10 mouse cellular contexts compared by ENCODE assay signal in genomic region chr2:17841963-17842362, GRCm38 (mm10).
DNase-seq lines count a peak whose midpoint lies in the region; ATAC-seq lines count a peak whose summit lies in the region.
"Had no signal": no experiment of that assay in that cellular context is flagged by ENCODE, and none has a peak within 500 bp of the region (broad histone marks: within the 10 kb centered on the region; RNA-seq: fewer than 3 reads in every experiment).

No protein-coding gene starts in this region.

- no peak overlapping the region for H3K4me2 ChIP-seq in lung, embryonic 15.5 days

- H3K9ac ChIP-seq in lung, embryonic 15.5 days = no peak overlapping the region

- H3K9me3 ChIP-seq in lung, embryonic 15.5 days = no peaks in the 10 kb centered on the region
- H3K9me3 ChIP-seq: megakaryocyte, embryonic 14.5 days had no signal

- no peak for ATAC-seq in lung, embryonic 15.5 days (ENCODE audit: borderline replicate concordance, extremely low read depth, low FRiP score, low TSS enrichment)
- no peak for ATAC-seq in granulocyte monocyte progenitor cell, adult 5-6 weeks (replicated peaks; ENCODE audit: poor library complexity, severe bottlenecking)

- no peaks in the 10 kb centered on the region for H3K36me3 ChIP-seq in lung, embryonic 15.5 days

- no peak overlapping the region for H3K4me3 ChIP-seq in lung, embryonic 15.5 days
- H3K4me3 ChIP-seq: megakaryocyte, embryonic 14.5 days had no signal

- no peaks in the 10 kb centered on the region for H3K27me3 ChIP-seq in lung, embryonic 15.5 days
- H3K27me3 ChIP-seq: megakaryocyte, embryonic 14.5 days had no signal

- 41% methylated on average over 3 of the region's 3 CpGs for WGBS in lung, embryonic 15.5 days

- DNase-seq in adrenal gland, postnatal 36 days = peak; percentile 13 to 16
- DNase-seq in adrenal gland, adult 8-10 months = no peak
- DNase-seq in kidney, postnatal 14 days = peak; percentile 26
- DNase-seq in kidney, adult 11 months = no peak
- DNase-seq in ZHBTc4 (ENCODE audit: low read depth, low spot score) = peak; percentile 31
- no peak for DNase-seq in thymus, postnatal 4 days
- DNase-seq: gastrocnemius, postnatal 10 days had no signal

- H3K27ac ChIP-seq in lung, embryonic 15.5 days = 0 out of 2 replicates have a peak overlapping the region, but pooled peaks have one; percentile 43

- H3K4me1 ChIP-seq in lung, embryonic 15.5 days = peaks cover 19% of the 10 kb centered on the region
- H3K4me1 ChIP-seq: megakaryocyte, embryonic 14.5 days had no signal

Comparison
In these comparisons a context has a peak if more than half of its experiments do, and no peak if none do; other contexts are left out.
1. DNase-seq: peak in adrenal gland, postnatal 36 days (2 of 2), kidney, postnatal 14 days (single experiment) and ZHBTc4 (single experiment); none in adrenal gland, adult 8-10 months (single experiment), kidney, adult 11 months (single experiment) and thymus, postnatal 4 days (single experiment).